Mouse (Mus musculus) neural tube, embryonic 14.5 days (tissue): Measurements from ENCODE around the gene Slc43a2. TPM values are rescaled to one million over a fixed set of nuclear protein-coding genes. Genes with fewer than 3 reads are reported as not detected.

Experiments used
- ATAC-seq: fragments of 200-750 bp; cut with Nextera tagmentation; 2 replicates; pipeline ENCODE4 v1.8.0; 2017; ENCODE audit warnings: low read depth, mild to moderate bottlenecking, moderate TSS enrichment, moderate library complexity
- H3K27ac ChIP-seq: fragments of 300-500 bp; sonication (generic); 2 replicates; pipeline ENCODE4 v1.5.1; 2014; ENCODE audit warnings: low read depth, mild to moderate bottlenecking, control low read depth, low read length, moderate library complexity, mixed read lengths
- H3K27me3 ChIP-seq: fragments of 300-500 bp; sonication (generic); 2 replicates; pipeline ENCODE4 v1.6.1; 2014; ENCODE audit warnings: low read length; ENCODE audit not compliant: control insufficient read depth, insufficient read depth
- H3K36me3 ChIP-seq: fragments of 300-500 bp; sonication (generic); 2 replicates; pipeline ENCODE4 v1.6.1; 2014; ENCODE audit warnings: low read length, mixed read lengths; ENCODE audit not compliant: control insufficient read depth, insufficient read depth
- H3K4me1 ChIP-seq: fragments of 300-500 bp; sonication (generic); 2 replicates; pipeline ENCODE4 v1.6.1; 2014; ENCODE audit warnings: low read length; ENCODE audit not compliant: control insufficient read depth, insufficient read depth
- H3K4me2 ChIP-seq: fragments of 300-500 bp; sonication (generic); 2 replicates; pipeline ENCODE4 v1.6.1; 2014; ENCODE audit warnings: mild to moderate bottlenecking, low read depth, low read length, control low read depth
- H3K4me3 ChIP-seq: fragments of 300-500 bp; sonication (generic); 2 replicates; pipeline ENCODE4 v1.5.1; 2014; ENCODE audit warnings: low read depth, low read length, control low read depth, mixed read lengths
- H3K9ac ChIP-seq: fragments of 300-500 bp; sonication (generic); replicated peaks from 2 replicates; pipeline ENCODE4 v1.6.1; 2014; ENCODE audit warnings: low read depth, mild to moderate bottlenecking, control low read depth, low read length, mixed read lengths
- H3K9me3 ChIP-seq: fragments of 300-500 bp; sonication (generic); 2 replicates; pipeline ENCODE4 v1.6.1; 2016; ENCODE audit warnings: low read length; ENCODE audit not compliant: control insufficient read depth
- WGBS: fragments of 180-500 bp; shearing (Covaris S2); extraction: QIAGEN DNeasy Blood & Tissue Kit; methylation state at CpG from one replicate; pipeline ENCODE4 v1.1.7; 2014; 5-methylcytosine and 5-hydroxymethylcytosine counted together
- polyA plus RNA-seq: library from polyadenylated mRNA; unstranded; fragments of >200 nt; fragmentation: Nextera tagmentation; extraction: Ambion mirVana; gene quantifications from 2 replicates; pipeline ENCODE4 v1.2.1, GENCODE M21; 2014

Gene Slc43a2
- polyA plus RNA-seq = 15.5 and 17.0 TPM in 2 replicates

- no peaks in the 10 kb centered on the region for H3K36me3 ChIP-seq
- H3K27ac ChIP-seq = peak within 1 kb of the TSS; percentile 98
- peak within 1 kb of the TSS; percentile 88 for H3K9ac ChIP-seq
- no peaks in the 10 kb centered on the region for H3K9me3 ChIP-seq
- no peaks in the 10 kb centered on the region for H3K27me3 ChIP-seq
- ATAC-seq = peak; percentile 95
- WGBS = under 1% methylated on average over 61 of the region's 62 CpGs
- peak within 1 kb of the TSS; percentile 95 for H3K4me2 ChIP-seq
- H3K4me3 ChIP-seq = peak within 1 kb of the TSS; percentile 70
- peaks cover 22% of the 10 kb centered on the region for H3K4me1 ChIP-seq
Measured at GRCm38 (mm10) chr11:75531469-75532242, at the start of gene Slc43a2. Gene Slc43a2, plus strand, starts transcription at chr11:75531694.

DNA sequence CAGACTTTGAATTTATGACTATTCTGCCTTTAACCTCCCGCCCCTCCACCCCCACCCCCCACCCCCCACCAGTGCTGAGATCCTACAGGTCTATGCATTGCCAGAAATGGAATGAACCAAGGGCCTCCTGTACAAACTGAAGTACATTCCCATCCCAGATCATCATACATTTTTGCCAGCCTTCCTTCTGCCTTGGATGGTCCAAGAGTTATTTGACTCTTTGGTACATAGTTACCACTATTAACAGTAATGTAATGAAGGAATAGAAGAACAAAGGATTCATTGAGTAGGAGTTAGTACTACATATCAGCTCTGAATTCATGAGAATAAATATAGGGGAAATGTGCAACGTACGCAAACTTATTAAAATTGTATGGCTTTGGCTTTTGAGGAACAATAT, 45.3 kb upstream of the Slc43a2 start:
- H3K27me3 ChIP-seq = no peaks in the 10 kb centered on the region
- H3K9ac ChIP-seq = peak overlapping the region; percentile 90; the same call in 1 of the 2 replicates
- peaks cover 14% of the 10 kb centered on the region for H3K36me3 ChIP-seq
- H3K4me3 ChIP-seq = peak overlapping the region; percentile 100; the same call in 1 of the 2 replicates
- H3K9me3 ChIP-seq = no peaks in the 10 kb centered on the region
- 0 out of 2 replicates have a peak overlapping the region, but pooled peaks have one; percentile 10 for H3K27ac ChIP-seq
- peaks cover 9% of the 10 kb centered on the region for H3K4me1 ChIP-seq
- peak; percentile 15; the same call in 1 of the 2 replicates for ATAC-seq
- peak overlapping the region; percentile 42 for H3K4me2 ChIP-seq
- 15% methylated on average over 3 of the region's 3 CpGs for WGBS

GRCm38 (mm10) chr11:75486601-75487285, 44.8 kb upstream of the Slc43a2 start, which contains the start of gene Prpf8:
Gene Prpf8, plus strand, starts transcription at chr11:75486816.
- H3K9me3 ChIP-seq = no peaks in the 10 kb centered on the region
- peaks cover 19% of the 10 kb centered on the region for H3K36me3 ChIP-seq
- ATAC-seq = peak; percentile 100
- H3K4me2 ChIP-seq = peak within 1 kb of the TSS; percentile 95
- peak within 1 kb of the TSS; percentile 100 for H3K4me3 ChIP-seq
- peak within 1 kb of the TSS; percentile 90 for H3K9ac ChIP-seq
- H3K4me1 ChIP-seq = peaks cover 9% of the 10 kb centered on the region
- WGBS = under 1% methylated on average over 52 of the region's 52 CpGs
- no peaks in the 10 kb centered on the region for H3K27me3 ChIP-seq
- H3K27ac ChIP-seq = peak within 1 kb of the TSS; percentile 77

DNA sequence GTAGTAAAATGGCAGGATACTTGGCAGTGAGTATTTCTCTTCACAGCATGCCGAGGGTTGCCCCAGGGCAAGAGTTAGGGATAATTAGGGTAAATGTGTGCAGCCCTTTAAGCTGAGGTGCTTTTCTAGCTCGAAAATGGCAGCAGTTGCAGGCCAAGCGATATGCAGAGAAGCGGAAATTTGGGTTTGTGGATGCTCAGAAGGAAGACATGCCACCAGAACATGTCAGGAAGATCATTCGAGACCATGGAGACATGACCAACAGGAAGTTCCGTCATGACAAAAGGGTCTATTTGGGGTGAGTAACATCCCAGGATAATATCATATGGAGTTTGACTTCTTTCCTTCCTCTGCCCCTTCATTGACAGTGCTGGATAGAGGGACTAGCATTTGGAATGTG, 44.0 kb upstream of the Slc43a2 start:
- peak overlapping the region; percentile 90 for H3K9ac ChIP-seq
- peak overlapping the region; percentile 95 for H3K4me2 ChIP-seq
- no peak overlapping the region for H3K27ac ChIP-seq
- ATAC-seq = no peak
- no peaks in the 10 kb centered on the region for H3K27me3 ChIP-seq
- H3K4me1 ChIP-seq = peaks cover 9% of the 10 kb centered on the region
- 41% methylated on average over 6 of the region's 6 CpGs for WGBS
- no peaks in the 10 kb centered on the region for H3K9me3 ChIP-seq
- H3K4me3 ChIP-seq = peak overlapping the region; percentile 100
- peaks cover 27% of the 10 kb centered on the region for H3K36me3 ChIP-seq

GRCm38 (mm10) chr11:75494296-75495049, 37.0 kb upstream of the Slc43a2 start:
- Histone ChIP-seq H3K36me3 (peaks cover 94% of the 10 kb centered on the region), H3K9me3 (no peaks in the 10 kb centered on the region), H3K27ac (no peak overlapping the region), H3K4me2 (no peak overlapping the region), H3K4me3 (no peak overlapping the region), H3K4me1 (no peaks in the 10 kb centered on the region), H3K9ac (no peak overlapping the region), H3K27me3 (no peaks in the 10 kb centered on the region)
- 95% methylated on average over 10 of the region's 10 CpGs for WGBS
- no peak for ATAC-seq

DNA sequence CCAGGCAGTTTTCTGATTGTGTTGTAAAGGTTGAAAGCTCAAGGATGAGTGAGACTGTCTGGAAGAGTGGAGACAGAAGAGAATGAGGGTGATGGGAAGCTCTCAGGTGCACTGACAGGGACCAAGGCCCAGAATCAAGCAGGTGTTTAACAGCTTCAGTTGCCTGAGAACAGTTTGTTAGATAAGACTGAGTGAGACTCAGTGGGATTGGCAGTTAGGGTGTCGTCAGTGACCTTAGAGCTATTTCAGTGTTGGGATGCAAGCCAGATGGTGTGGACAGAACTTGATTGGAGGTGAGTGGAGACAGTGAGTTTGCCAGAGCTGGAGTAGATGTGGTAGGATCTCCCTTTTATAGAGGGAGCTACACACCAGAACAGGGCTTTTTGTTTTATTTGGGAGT, 33.4 kb upstream of the Slc43a2 start:
- ATAC-seq = no peak
- H3K9ac ChIP-seq = no peak overlapping the region
- H3K4me2 ChIP-seq = no peak overlapping the region
- H3K9me3 ChIP-seq = no peaks in the 10 kb centered on the region
- no peak overlapping the region for H3K27ac ChIP-seq
- 97% methylated on average over 1 of the region's 1 CpGs for WGBS
- no peak overlapping the region for H3K4me3 ChIP-seq
- H3K36me3 ChIP-seq = peaks cover 97% of the 10 kb centered on the region
- no peaks in the 10 kb centered on the region for H3K27me3 ChIP-seq
- H3K4me1 ChIP-seq = no peaks in the 10 kb centered on the region

- Histone ChIP-seq H3K27me3 (no peaks in the 10 kb centered on the region), H3K9me3 (no peaks in the 10 kb centered on the region), H3K9ac (no peak overlapping the region), H3K36me3 (peaks cover 54% of the 10 kb centered on the region), H3K27ac (no peak overlapping the region), H3K4me1 (peaks cover 8% of the 10 kb centered on the region; the same call in 1 of the 2 replicates), H3K4me2 (no peak overlapping the region), H3K4me3 (no peak overlapping the region)
- WGBS = 91% methylated on average over 4 of the region's 4 CpGs
- ATAC-seq = no peak
Measured at GRCm38 (mm10) chr11:75508162-75508561, 23.3 kb upstream of the Slc43a2 start.

GRCm38 (mm10) chr11:75508904-75509303, 22.6 kb upstream of the Slc43a2 start:
- WGBS = 79% methylated on average over 8 of the region's 8 CpGs
- peaks cover 46% of the 10 kb centered on the region for H3K36me3 ChIP-seq
- H3K9ac ChIP-seq = no peak overlapping the region
- H3K27me3 ChIP-seq = no peaks in the 10 kb centered on the region
- ATAC-seq = no peak
- no peak overlapping the region for H3K27ac ChIP-seq
- H3K4me1 ChIP-seq = peaks cover 8% of the 10 kb centered on the region; the same call in 1 of the 2 replicates
- no peak overlapping the region for H3K4me2 ChIP-seq
- no peaks in the 10 kb centered on the region for H3K9me3 ChIP-seq
- no peak overlapping the region for H3K4me3 ChIP-seq
